Mouse (Mus musculus) liver, embryonic 14.5 days (tissue): ENCODE results near the gene Vcan. TPM values are rescaled to one million over a fixed set of nuclear protein-coding genes. Genes with fewer than 3 reads are reported as not detected.

Experiments
- ATAC-seq: fragments of 200-750 bp; cut with Nextera tagmentation; 2 replicates; pipeline ENCODE4 v1.8.0; 2017; ENCODE audit warnings: moderate number of reproducible peaks, mild to moderate bottlenecking, moderate library complexity; ENCODE audit not compliant: insufficient read depth
- DNase-seq, 3 experiments: peaks; one replicate each; pipeline ENCODE4 v3.0.0-alpha.2; 2012 to 2013; ENCODE audit warnings: low read depth in 3 of 3, low spot score in 3 of 3
- H3K27ac ChIP-seq: fragments of 300-500 bp; sonication (generic); 2 replicates; pipeline ENCODE4 v1.5.1; 2014; ENCODE audit warnings: moderate library complexity, mild to moderate bottlenecking, control low read depth, inconsistent platforms
- H3K27me3 ChIP-seq: fragments of 300-500 bp; sonication (generic); 2 replicates; pipeline ENCODE4 v1.6.1; 2014; ENCODE audit warnings: mild to moderate bottlenecking, low read length, moderate library complexity; ENCODE audit not compliant: control insufficient read depth, insufficient read depth
- H3K36me3 ChIP-seq: fragments of 300-500 bp; sonication (generic); replicated peaks from 2 replicates; pipeline ENCODE4 v1.6.1; 2014; ENCODE audit warnings: low read depth; ENCODE audit not compliant: control insufficient read depth, insufficient read depth
- H3K4me1 ChIP-seq, 2 experiments: fragments of 200-500 bp in 1 of 2; fragments of 300-500 bp in 1 of 2; sonication (generic) in 1 of 2; replicated peaks; 2 replicates each; pipeline ENCODE4 v1.6.1; 2012 to 2014; ENCODE audit warnings: antibody characterized with exemption in 1 of 2, inconsistent platforms in 1 of 2, low read length in 1 of 2; ENCODE audit not compliant: control insufficient read depth in 2 of 2, insufficient read depth in 2 of 2
- H3K4me2 ChIP-seq: fragments of 300-500 bp; sonication (generic); 2 replicates; pipeline ENCODE4 v1.6.1; 2014; ENCODE audit warnings: low read depth, mild to moderate bottlenecking, control low read depth, moderate library complexity
- H3K4me3 ChIP-seq, 2 experiments: fragments of 200-500 bp in 1 of 2; fragments of 300-500 bp in 1 of 2; sonication (generic) in 1 of 2; 2 replicates each; pipeline ENCODE4 v1.5.1; 2012 to 2014; ENCODE audit warnings: low read depth in 2 of 2, low read length in 2 of 2, mild to moderate bottlenecking in 2 of 2, control low read depth in 1 of 2, inconsistent platforms in 1 of 2, moderate library complexity in 1 of 2; ENCODE audit not compliant: insufficient read depth in 1 of 2
- H3K9ac ChIP-seq: fragments of 300-500 bp; sonication (generic); replicated peaks from 2 replicates; pipeline ENCODE4 v1.6.1; 2014; ENCODE audit warnings: mild to moderate bottlenecking, control low read depth, moderate library complexity
- H3K9me3 ChIP-seq: fragments of 300-500 bp; sonication (generic); 2 replicates; pipeline ENCODE4 v1.6.1; 2016; ENCODE audit warnings: low read length, mixed read lengths; ENCODE audit not compliant: control insufficient read depth
- CTCF ChIP-seq: IDR thresholded peaks from 2 replicates; pipeline ENCODE4 v1.5.1; 2016; ENCODE audit warnings: antibody characterized with exemption, low read depth, control low read depth
- EP300 ChIP-seq: IDR thresholded peaks from 2 replicates; pipeline ENCODE4 v1.6.1; 2016; ENCODE audit warnings: antibody characterized with exemption, low read depth
- WGBS: fragments of 180-500 bp; shearing (Covaris S2); extraction: QIAGEN DNeasy Blood & Tissue Kit; methylation state at CpG from one replicate; pipeline ENCODE4 v1.1.7; 2014; ENCODE audit not compliant: insufficient replicate concordance; 5-methylcytosine and 5-hydroxymethylcytosine counted together
- polyA plus RNA-seq, 2 experiments: library from polyadenylated mRNA; depleted of rRNA in 1 of 2; stranded (reverse) in 1 of 2; unstranded in 1 of 2; fragments of >200 nt; fragmentation: Nextera tagmentation in 1 of 2; extraction: Ambion mirVana in 1 of 2; gene quantifications; 2 replicates each; pipeline versions ENCODE4 v1.2.1 to v1.2.3; 2012 to 2014

The Vcan gene
- polyA plus RNA-seq, 2 experiments, result 1.3 to 1.6 TPM

DNA sequence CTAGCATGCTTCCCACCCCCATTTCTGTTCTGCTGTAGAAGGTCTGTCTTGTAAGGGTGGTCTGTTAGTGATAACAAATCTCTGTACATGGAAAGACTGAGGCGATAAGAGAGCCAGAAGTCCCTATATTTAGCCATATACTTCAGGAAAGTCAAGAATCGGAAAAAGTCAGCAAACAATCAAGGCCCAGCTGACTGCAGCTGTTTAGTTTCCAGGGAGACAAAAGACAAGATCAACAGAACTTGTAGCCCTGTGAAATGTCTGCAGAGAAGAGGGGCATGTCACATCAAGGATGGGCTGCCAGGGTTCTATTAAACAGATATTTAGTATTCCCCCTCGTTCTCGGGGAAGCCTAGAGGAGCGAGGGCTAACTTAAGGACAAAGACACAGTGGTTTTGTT is 7.2 kb downstream of the Vcan start:
- no peak overlapping the region for H3K4me2 ChIP-seq
- ATAC-seq, result no peak
- TF ChIP-seq CTCF, result no peak
- TF ChIP-seq EP300, result no peak
- no peaks in the 10 kb centered on the region for H3K36me3 ChIP-seq
- no peak overlapping the region for H3K27ac ChIP-seq
- peaks cover 11% of the 10 kb centered on the region for H3K27me3 ChIP-seq
- H3K4me1 ChIP-seq, result no peaks in the 10 kb centered on the region
- H3K9ac ChIP-seq, result no peak overlapping the region
- DNase-seq, result no peak
- H3K4me3 ChIP-seq, result no peak overlapping the region
- no peaks in the 10 kb centered on the region for H3K9me3 ChIP-seq
- 55% methylated on average over 5 of the region's 5 CpGs for WGBS

DNA sequence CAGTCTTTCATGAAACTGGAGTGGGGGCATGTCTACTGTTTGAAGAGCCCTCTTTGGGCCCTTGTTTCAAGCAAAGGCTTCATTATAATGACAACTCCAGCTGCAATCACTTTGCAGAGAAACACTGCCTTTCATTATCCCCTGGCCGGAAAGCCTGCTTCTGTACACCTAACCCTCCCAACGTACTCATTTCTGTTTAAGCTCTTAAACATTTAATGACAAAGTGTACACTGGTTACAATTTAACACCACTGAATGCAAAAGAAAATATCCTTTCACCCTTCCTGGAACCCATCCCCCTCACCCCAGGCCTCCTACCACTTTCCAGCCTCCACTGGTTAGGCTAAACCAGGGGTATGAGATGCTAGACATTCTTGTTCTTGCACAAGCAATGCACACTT is 15.8 kb downstream of the Vcan start:
- no peaks in the 10 kb centered on the region for H3K27me3 ChIP-seq
- TF ChIP-seq CTCF, result no peak
- no peak for TF ChIP-seq EP300
- H3K4me3 ChIP-seq, result no peak overlapping the region
- no peaks in the 10 kb centered on the region for H3K36me3 ChIP-seq
- no peaks in the 10 kb centered on the region for H3K4me1 ChIP-seq
- no peak for ATAC-seq
- 54% methylated on average over 2 of the region's 2 CpGs for WGBS
- no peak overlapping the region for H3K27ac ChIP-seq
- DNase-seq, result no peak
- H3K4me2 ChIP-seq, result no peak overlapping the region
- H3K9ac ChIP-seq, result no peak overlapping the region
- no peaks in the 10 kb centered on the region for H3K9me3 ChIP-seq

DNA sequence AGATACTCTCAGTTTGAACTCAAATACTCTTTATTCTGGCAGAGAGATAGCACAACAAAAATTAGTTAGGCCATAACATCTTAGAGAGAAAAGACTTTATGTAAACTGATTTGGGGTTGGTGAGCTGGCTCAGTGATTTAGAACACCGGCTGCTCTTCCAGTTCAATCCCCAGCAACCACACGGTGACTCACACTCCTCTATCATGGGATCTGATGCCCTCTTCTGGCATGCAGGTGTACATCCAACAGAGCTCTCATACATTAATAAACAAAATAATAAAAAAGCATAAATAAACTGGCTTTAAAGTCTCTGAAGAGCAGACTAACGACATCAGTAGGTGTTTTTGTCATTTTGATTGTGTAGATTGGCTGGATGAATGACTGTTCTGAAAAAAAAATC is 21.8 kb downstream of the Vcan start:
- H3K9me3 ChIP-seq, result no peaks in the 10 kb centered on the region
- H3K9ac ChIP-seq, result no peak overlapping the region
- H3K4me2 ChIP-seq, result no peak overlapping the region
- no peak overlapping the region for H3K4me3 ChIP-seq
- no peaks in the 10 kb centered on the region for H3K36me3 ChIP-seq
- ATAC-seq, result no peak
- 34% methylated on average over 3 of the region's 3 CpGs for WGBS
- no peaks in the 10 kb centered on the region for H3K27me3 ChIP-seq
- no peak for DNase-seq
- H3K4me1 ChIP-seq, result no peaks in the 10 kb centered on the region
- no peak overlapping the region for H3K27ac ChIP-seq
- no peak for TF ChIP-seq EP300
- TF ChIP-seq CTCF, result 0 out of 2 replicates have a peak, but pooled peaks have one; percentile 11

DNA sequence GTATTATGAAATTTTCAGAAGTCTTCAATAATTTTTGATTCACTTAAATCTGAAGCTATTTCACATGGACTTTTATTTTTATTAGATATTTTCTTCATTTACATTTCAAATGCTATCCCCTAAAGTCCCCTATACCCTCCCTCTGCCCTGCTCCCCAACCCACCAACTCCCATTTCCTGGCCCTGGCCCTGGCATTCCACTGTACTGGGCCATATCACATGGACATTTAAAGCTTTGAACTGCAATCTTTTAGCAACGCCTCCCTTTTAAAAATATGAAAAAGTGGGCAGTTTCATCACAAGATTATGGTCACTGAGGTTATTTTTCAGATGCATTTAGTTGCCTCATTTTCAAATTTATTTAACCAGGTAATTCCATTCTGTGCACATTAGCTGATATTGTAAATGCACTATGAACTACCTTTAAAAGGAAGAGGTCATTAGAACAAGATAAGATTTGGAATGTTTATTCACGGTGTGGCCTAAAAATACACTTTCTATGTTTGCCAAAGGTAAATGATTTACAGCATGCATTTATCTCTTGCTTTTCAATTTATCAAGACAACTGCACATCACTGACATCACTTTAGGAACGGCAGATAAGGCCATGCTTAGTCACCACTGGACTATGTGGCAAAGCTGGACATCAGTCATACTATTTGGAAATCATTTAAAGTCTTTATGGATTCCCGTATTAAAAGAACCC is 32.7 kb downstream of the Vcan start:
- Histone ChIP-seq H3K4me2 (no peak overlapping the region), H3K27ac (no peak overlapping the region), H3K27me3 (no peaks in the 10 kb centered on the region), H3K36me3 (no peaks in the 10 kb centered on the region), H3K9me3 (no peaks in the 10 kb centered on the region), H3K9ac (no peak overlapping the region), H3K4me1 (no peaks in the 10 kb centered on the region), H3K4me3 (no peak overlapping the region)
- DNase-seq (peak in 2 of 3 experiments; percentile 13 to 15), ATAC-seq (peak; percentile 50; the same call in 1 of the 2 replicates)
- TF ChIP-seq EP300 (no peak), CTCF (no peak)
- 54% methylated on average over 4 of the region's 4 CpGs for WGBS

- Histone ChIP-seq H3K36me3 (no peaks in the 10 kb centered on the region), H3K4me1 (no peaks in the 10 kb centered on the region), H3K27me3 (no peaks in the 10 kb centered on the region), H3K4me2 (no peak overlapping the region), H3K9me3 (no peaks in the 10 kb centered on the region), H3K9ac (no peak overlapping the region), H3K27ac (no peak overlapping the region), H3K4me3 (no peak overlapping the region)
- TF ChIP-seq EP300 (no peak), CTCF (no peak)
- DNase-seq (no peak), ATAC-seq (no peak)
- WGBS, result 54% methylated on average over 7 of the region's 7 CpGs
Measured at GRCm38 (mm10) chr13:89708151-89708927, 34.0 kb downstream of the Vcan start.
